Mouse (Mus musculus) gastrocnemius, postnatal 14 days (tissue): ENCODE measurements around the gene Pald1. TPM values are rescaled to one million over a fixed set of nuclear protein-coding genes. Genes with fewer than 3 reads are reported as not detected.
A peak's percentile ranks its signal among the peaks of the same experiment; 100 is the strongest.

Source experiments
- DNase-seq: peaks from one replicate; pipeline ENCODE4 v3.0.0; 2021; ENCODE audit warnings: mixed read lengths
- intact Hi-C: fragments of 180-260 bp; cut with DNase I; formaldehyde crosslinking; loops from one replicate; pipeline ENCODE4 v1.15.1; 2025; ENCODE audit warnings: low total_unique reads
- total RNA-seq, 2 experiments: library from RNA; stranded (reverse); gene quantifications; 2 replicates each; pipeline ENCODE4 v1.2.3; 2021

The Pald1 gene
- total RNA-seq, 2 experiments from 2014 or later = 15.2 to 17.7 TPM

DNA sequence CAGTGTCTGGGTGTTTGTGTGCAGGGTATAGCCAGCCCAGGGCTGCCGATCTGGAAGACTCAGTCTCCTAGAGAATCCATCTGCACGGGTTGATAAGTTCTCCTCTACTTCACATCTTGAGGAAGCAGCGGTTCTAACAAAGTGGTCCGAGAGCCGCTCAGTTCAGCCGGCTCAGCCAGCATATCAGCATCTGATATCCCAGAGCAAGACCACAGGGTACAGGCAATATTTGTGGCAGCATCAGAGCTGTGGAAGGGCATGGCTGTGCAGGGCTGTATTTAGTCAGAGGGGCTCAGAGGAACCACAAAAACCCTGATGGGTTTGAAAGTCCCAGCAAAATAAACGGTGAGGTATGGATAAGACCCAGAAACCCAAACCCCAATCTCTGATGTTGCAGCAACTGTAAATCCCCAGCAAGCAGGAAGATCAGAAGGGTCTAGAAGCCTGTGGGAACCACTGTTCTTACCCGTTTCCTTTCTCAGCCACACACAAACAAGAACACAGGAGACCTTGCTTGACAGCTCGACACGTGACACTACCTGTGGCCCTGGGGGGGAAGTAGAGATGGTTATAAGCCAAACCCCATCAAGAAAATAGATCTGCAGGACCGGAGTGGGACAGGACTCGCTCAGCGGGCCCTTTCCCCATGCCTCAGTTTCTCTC lies 77.3 kb downstream of the Pald1 start:
- no peak for DNase-seq
- intact Hi-C loops = no loop called here

DNA sequence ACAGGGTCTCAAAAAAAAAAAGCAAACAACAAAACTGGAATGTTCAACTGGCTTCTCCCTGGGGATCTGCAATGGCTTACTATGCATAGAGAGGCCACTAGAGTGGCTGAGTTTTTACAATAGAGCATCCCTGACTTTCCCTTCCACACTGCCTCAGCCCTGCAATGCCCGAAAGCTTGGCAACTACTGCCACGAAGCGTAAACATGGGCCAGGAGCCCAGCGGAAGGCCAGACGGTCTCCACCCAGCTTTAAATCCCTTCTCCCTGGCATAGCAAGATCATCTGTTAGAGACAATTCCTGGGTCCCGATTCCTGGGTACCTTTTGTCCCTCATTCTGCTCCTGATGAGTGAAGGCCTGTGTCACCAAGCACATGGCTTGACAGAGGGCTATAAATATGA lies 79.3 kb downstream of the Pald1 start:
- intact Hi-C loops = no loop called here
- no peak for DNase-seq

DNA sequence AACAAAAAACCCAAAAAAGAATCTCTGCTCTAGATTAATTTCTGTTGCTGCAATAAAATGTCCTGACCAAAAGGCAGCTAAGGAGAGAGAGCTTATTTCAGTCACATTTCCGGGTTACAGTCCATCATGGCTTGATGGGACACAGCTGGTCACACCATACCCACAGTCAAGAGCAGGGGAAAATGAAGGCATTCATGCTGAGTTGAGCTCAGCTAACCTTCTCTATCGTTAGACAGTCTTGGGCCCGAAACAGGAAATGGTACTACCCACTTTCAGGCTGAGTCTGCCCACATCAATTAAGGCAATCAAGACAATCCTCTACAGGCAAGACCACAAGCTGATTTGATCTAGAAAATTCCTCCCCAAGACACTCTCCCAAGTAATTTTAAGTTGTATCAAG lies 82.3 kb downstream of the Pald1 start:
- no peak for DNase-seq
- intact Hi-C loops = no loop called here

DNA sequence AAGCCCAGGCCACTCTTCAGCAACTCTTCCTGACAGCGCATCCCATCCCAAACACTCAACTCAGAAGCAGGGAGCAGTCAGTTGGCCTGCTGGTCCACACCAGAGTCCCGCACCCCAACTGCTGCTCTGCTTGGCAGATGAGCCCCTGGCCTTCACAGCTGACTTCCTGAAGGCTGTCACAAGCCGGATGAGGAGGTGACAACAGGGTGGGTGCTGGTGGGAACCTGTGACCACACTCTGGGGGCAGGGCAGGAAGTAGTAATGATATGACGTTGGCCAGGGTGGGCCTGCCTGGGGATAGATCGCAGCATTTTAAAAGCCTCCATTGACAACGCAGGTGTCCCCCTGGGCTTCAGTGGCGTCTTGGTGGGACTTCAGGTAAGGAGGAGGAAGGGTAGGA lies 85.9 kb downstream of the Pald1 start, which contains the start of gene Prf1:
Gene Prf1, plus strand, starts transcription at position 357 of the 400 bp plus-strand sequence.
- no peak for DNase-seq
- intact Hi-C loops = no loop called here

DNA sequence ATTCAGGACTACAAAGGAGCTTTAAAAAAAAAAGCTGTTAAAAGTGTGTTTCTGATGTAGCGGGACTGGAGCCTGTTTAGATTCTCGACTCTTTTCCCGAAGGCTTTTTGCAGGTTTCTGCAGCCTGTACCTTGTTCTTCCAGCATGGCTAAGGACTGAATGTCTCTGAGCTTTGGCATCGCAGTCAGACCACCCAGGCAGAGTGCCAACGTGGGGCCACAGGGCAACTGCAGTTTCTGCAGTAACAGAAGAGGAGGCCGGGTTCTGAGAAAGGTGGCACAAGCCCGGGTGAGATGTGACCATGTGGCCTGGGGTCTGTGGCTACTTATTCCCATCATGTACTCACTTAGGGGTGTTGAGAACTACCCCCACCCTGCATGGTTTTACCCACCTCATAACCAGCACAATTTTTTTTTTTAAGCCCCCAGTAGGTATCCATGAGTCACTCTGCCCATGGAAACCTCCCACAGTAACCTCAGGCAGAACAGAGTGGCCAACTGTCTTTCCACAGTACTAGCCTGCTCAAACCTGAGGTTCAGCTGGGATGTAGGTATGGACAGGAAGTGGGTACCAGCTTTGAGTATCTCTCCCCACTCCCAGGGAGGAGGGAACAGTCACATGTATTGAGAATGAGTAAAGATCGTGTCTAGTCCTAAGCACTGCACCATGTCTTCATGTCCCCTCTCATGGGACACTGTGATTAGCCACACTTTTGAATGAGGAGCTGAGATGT lies 86.5 kb downstream of the Pald1 start:
- no peak for DNase-seq
- intact Hi-C loops = no loop called here

DNA sequence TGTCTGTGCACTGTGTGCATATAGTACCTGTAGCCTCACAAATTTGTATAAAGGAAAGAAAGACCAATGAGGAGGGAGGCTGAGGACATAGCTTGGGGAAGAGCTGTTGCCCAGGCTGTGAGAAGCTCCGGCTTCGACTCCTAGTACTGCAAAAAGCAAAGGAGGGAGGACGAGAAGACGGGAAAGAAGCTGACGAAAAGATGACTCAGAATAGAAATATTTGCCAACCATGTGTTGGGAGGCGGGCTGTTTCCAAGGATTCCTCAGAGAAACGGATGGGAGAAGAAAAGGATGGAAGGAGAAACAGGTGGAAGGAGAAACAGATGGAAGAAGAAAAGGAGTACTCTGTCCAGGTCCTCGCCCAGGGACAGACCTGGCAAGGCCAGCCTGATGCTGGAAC lies 89.1 kb downstream of the Pald1 start:
- intact Hi-C loops = no loop called here
- no peak for DNase-seq

DNA sequence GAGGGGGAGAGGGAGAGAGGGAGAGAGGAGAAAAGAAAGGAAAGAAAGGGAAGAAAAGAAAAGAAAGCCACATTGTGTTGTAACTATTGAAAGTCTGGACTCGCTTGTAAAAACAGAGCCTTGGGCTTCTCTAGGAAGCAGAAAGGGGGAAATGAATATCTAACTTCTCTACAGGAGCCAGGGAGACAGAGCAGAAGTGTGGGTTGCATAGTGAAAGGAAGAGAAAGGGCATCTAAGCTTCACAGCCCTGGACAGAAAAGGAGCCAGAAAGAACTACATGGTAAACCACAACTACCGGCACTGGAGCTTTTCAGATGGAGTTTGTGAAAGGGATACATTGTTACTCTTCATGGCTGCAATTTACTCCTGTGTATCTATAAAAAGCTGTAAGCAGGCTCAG lies 92.9 kb downstream of the Pald1 start:
- intact Hi-C loops = no loop called here
- no peak for DNase-seq

DNA sequence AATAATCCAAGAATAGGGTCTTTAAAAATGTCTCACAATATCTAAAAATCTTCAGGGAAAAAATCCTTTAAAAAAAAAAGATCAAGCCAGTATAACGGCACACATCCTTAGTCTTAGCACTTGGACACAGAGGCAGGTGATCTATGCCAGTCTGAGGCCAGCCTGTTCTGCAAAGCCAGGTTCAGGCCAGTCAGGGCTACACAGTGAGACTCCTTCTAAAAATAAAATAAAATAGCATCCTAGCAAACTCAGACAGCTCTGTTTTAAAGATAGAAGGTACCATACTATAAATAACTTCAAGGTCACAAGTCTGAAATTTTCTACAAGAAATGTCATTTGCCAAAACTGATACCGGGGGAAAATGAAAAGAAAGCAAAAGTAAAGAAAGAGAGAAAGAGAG lies 93.3 kb downstream of the Pald1 start:
- DNase-seq = no peak
- intact Hi-C loops = no loop called here

DNA sequence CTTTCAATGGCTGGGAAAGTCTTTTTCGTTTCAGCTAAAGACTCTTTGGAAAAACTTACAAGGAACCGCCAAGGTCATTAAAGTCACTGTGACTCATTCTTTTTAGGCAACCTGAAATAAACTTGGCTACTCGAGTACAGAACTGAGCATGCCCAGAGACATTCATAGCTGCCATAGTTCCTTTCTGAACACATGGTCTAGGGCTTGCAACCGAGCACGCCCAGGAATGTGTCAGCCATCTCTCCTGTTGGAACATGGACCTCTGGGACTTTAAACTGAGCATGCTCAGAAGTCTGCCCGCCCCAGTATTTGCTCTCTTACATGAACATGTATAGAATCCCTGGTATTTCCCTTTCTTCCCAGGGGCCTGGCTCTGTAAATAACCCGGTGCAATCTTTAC lies 97.1 kb downstream of the Pald1 start:
- intact Hi-C loops = no loop called here
- peak; percentile 37 for DNase-seq

DNA sequence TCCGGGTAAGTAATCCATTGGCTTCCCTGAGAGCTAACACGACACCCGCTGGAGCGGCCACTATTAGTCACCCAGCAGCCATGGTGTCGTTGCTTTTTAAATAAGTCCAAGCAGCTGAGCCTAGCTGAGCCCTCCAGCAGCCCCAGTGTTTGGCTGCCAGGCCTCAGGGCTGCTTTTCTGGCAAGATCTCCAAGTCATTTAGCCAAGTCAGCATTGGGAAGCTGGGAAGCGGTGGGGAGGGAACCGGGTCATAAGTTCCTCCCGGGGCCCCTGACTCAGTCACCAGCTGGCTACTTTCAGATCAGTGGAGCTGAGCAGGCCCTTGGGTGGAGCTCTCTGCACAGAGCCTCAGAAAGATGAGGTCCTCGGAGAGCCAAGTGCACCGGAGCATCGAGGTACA lies 98.1 kb downstream of the Pald1 start:
- intact Hi-C loops = no loop called here
- DNase-seq = peak; percentile 80

DNA sequence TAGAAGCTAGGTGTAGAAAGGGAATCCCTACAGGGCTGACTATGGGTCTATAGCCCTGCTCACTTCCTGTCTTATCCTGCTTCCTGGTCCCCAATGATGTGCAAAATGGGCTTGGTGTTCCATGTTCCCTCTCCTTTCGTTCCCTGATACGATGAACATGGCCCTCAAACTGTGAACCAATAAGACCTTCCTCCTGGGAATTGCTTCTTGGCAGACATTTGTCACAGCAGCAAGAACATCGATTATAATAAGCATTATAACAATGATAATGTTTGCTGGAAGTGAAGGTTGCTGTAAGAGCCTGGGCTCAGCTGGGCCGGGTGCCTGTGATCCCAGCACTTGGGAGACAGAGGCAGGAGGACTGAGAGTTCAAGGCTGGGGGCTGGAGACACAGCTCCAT lies 99.0 kb downstream of the Pald1 start:
- intact Hi-C loops = no loop called here
- no peak for DNase-seq

DNA sequence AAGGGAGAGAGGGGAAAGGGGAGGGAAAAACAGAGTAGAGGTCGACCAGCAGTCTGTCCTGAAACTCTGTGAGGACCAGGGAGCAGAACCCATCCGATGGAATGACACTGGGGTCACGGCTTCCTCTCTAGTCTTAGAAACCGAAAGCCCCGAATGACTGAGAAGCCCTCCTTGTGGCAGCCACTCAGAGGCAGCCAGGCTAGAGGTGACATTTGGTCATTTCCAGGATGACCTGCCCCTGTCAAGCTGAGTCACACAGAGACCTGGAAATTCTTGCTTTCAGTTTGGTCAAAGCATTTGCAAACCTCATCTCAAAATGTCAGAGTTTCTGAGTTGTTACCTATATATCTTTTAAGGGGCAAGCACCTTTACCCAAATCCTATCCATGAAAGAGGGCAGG lies 102.2 kb downstream of the Pald1 start:
- intact Hi-C loops = no loop called here
- no peak for DNase-seq

DNA sequence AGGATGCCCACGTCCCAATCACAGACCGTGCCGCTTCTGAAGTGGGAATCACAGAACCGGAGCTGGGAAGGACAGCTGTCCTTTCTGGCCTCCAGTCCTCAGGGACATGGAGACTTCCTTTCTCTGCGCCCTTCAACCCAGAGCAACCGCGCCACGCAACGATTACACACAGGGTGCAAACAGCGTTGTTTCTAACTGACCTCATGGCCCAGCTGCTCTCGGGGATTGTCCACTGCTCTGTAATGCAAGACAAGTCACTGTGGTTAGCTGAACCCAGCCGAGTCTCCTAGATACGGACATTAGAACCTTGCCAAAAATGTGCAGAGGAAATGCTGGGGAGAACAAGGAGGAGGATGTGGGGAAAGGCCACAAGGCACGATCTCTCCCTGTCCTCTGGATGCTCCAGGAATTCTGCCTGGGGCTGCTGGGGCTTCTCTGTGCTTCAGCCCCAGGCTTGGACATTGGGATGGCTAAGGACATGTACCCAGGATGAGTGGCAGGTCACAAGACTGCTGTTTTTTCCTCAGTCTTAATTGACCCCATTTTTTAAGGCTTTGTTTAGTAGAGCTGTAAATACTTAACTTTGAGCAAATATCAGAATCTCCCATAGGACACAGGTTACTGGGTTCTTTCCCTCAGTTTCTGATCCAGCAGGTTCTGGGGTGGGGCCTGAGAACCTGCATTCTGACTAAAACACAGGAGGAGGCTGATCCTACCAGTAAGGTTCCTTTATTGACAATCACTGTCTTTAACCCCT lies 105.2 kb downstream of the Pald1 start:
- intact Hi-C loops = loop anchor here (5.0 kb wide), 1 partner anchor 54 kb away; no protein-coding TSS in a partner anchor
- peak; percentile 82 for DNase-seq

DNA sequence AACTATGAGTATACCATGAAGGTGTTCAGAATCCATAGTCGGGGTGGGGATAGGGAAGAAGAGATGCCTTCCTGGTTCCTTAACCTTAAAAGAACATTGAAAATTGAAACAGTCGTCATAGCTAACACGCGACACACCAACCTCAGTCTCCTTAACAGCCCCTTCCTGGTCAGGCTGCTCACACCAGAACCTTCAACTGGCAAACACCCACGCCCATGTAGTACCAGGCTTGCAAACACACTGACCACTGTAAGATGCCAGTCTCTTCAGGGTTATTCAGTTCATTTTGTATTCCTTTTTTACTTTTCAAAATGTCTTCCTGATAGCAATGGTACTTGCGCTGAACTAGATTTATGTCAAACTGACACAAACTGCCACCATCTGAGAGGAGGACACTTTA lies 106.3 kb downstream of the Pald1 start:
- intact Hi-C loops = loop anchor here (5.0 kb wide), 1 partner anchor 55 kb away; no protein-coding TSS in a partner anchor
- DNase-seq = no peak

DNA sequence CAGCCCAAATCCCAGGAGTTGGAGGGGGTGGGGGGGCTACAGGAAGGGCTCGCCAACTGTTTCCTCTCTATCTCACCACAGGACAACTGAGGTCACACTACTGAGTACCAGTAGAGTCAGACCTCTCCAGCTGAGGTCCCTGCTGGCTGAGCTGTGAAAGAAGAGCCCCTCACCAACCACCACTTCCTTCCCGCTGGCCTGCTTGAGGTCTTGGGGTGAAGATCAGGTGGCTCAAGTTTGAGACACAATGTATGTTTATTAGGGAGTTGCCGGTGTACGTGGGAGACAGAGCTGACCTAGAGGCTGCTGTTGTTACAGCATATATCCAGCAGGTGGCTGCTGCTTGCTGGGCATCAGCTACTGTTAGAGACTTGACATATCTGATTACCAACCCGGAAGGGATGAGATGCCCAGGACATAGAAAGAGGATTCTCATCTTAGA lies 107.6 kb downstream of the Pald1 start:
- intact Hi-C loops = loop anchor here (5.0 kb wide), 1 partner anchor 57 kb away; no protein-coding TSS in a partner anchor
- peak; percentile 26 for DNase-seq

DNA sequence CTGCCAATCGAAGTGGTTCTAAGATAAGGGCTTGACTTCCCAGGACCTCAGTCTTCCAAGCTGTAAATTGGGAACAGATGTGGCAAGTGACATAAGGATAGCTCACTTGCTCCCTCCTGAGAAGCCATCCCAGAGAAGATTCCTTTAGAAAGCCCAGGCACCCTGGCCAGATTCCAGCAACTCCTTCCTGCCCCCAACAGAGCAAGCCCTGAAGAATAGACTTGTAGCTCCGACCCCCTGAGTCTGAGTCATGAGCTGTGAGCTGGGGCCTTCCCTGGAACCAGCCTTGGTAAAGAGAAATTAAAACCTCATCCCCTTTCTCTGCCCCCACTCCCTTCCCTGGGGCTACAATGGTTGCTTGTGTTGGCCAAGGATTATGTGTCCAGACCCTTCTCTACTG lies 108.8 kb downstream of the Pald1 start:
- DNase-seq = no peak
- intact Hi-C loops = loop anchor here (5.0 kb wide), 1 partner anchor 48 kb away; no protein-coding TSS in a partner anchor

DNA sequence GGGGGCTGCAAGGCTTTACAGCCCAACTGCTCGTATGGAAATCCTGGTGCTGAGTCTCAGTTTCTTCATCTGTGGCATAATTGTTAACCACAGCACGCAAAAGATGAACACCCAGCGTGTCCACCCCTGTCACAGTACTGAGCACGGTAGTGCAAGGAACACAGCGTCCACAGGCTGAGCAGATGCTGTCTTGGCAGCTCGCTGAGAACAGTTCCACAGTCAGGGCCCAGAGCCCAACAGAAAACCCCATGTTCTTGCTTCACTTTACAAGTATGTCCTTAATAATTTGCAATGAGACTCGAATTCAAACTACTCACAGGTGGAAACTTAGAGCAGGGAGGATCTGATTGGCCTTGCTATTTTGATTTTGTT lies 109.5 kb downstream of the Pald1 start:
- intact Hi-C loops = loop anchor here (5.0 kb wide), 1 partner anchor 48 kb away; no protein-coding TSS in a partner anchor
- DNase-seq = peak; percentile 67

DNA sequence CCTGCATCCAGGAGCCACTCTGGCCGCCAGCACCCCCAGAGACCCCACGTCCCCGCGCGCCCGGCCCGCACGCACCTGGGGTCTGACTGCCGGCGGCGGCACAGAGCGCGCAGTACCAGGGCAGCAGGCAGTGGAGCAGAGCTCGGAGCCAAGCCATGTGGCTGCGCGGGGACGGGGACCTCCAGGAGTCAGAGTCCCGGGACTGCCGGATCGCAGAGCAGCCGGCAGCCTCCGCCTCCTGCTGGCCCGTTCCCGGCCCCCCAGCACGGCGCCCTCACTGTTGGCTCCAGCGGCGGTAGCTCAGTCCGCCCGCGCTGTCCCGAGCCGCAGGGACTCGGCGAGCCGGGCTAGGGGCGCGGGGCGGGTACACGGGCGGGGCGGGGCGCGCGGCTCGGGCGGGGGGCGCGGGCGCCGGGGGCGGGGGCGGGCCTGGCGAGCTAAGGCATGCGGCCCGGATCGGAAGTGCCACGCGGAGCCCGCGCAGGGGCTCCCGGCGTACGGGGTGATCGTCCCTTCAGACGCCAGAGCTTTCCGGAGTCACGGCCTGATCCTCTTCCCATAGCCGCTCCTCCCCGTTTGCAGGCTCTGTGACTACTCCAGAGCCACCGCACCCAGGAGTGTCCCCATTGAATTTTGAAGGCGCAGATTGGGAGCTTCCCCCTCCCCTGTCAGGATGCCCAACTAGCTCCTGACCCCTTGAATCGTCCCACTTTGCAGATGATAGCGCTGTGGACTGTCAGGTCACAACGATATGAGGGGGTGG lies 110.1 kb downstream of the Pald1 start, which contains the start of gene Adamts14:
Gene Adamts14, minus strand, starts transcription at position 358 of the 763 bp plus-strand sequence.
- peak; percentile 56 for DNase-seq
- intact Hi-C loops = loop anchor here (5.0 kb wide), 1 partner anchor 49 kb away; no protein-coding TSS in a partner anchor

DNA sequence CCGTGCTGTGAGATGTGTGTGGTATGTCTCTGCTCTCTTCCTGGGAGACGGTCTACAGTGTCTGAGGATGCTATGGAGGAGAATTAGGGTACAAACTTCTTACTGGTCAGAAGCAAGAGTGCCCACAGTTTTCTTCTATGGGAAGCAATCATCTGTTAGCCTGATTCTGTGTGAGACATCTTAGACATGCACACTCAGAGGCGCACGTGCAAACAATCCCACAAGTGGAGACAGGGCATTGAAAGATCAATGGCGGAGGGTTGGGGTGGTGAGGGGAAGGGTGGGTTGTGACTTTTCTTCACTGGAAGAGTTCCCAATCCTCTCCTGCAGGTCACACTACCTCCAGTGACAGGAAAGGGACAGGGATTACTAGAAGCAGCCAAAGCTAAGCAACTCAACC lies 110.7 kb downstream of the Pald1 start:
- intact Hi-C loops = loop anchor here (5.0 kb wide), 1 partner anchor 50 kb away; no protein-coding TSS in a partner anchor
- no peak for DNase-seq
